Mouse (Mus musculus) layer of hippocampus, adult 6 months (tissue): ENCODE data around the gene Ccdc63. TPM values are rescaled to one million over a fixed set of nuclear protein-coding genes. Genes with fewer than 3 reads are reported as not detected.

ENCODE experiments used
- long read RNA-seq, 2 experiments: library from polyadenylated mRNA; unstranded; transcript quantifications; one replicate each; pipeline ENCODE4 v2.0.0; 2019 to 2020
- polyA plus RNA-seq: library from polyadenylated mRNA; unstranded; fragments of <200 nt; fragmentation: Nextera tagmentation; gene quantifications from 2 replicates; pipeline ENCODE4 v1.2.3, GENCODE M21; 2021

Ccdc63 gene
- 0.18 TPM in 1 of 2 replicates, not detected in the other for polyA plus RNA-seq
- long read RNA-seq, experiment 1 = 0 reads
- long read RNA-seq, experiment 2, partial matches to known transcripts = 1 of 2 reads
- long read RNA-seq, experiment 2, other reads (novel, unspliced or antisense) = 1 of 2 reads

GRCm38 (mm10) chr5:122140723-122141122 lies at the start of gene Ccdc63:
TSS of gene Ccdc63 (minus strand) at chr5:122140823.

GRCm38 (mm10) chr5:122157827-122158381 lies 17.3 kb upstream of the Ccdc63 start, which contains the start of gene Ppp1cc:
TSS of gene Ppp1cc (plus strand) at chr5:122158278.

Other genes starting within 250 kb of the Ccdc63 start
- gene Cux2, start 90.7 kb downstream of the Ccdc63 start, polyA plus RNA-seq = 5.0 and 6.2 TPM in 2 replicates
- gene Myl2, start 39.9 kb downstream of the Ccdc63 start, polyA plus RNA-seq = 2.2 and 2.8 TPM in 2 replicates
- 32.0 and 37.7 TPM in 2 replicates for gene Ppp1cc, start 17.5 kb upstream of the Ccdc63 start, polyA plus RNA-seq
- 3.3 and 3.6 TPM in 2 replicates for gene Hvcn1, start 66.0 kb upstream of the Ccdc63 start, polyA plus RNA-seq
- gene Tctn1, start 123.6 kb upstream of the Ccdc63 start, polyA plus RNA-seq = 1.6 and 2.0 TPM in 2 replicates
- gene Pptc7, start 143.5 kb upstream of the Ccdc63 start, polyA plus RNA-seq = 6.9 and 7.2 TPM in 2 replicates
- gene Rad9b, start 213.4 kb upstream of the Ccdc63 start, polyA plus RNA-seq = 4.6 and 5.4 TPM in 2 replicates
- gene Vps29, start 213.5 kb upstream of the Ccdc63 start, polyA plus RNA-seq = 376 and 407 TPM in 2 replicates
- 29.9 and 30.3 TPM in 2 replicates for gene Gpn3, start 231.1 kb upstream of the Ccdc63 start, polyA plus RNA-seq
- gene Fam216a, start 231.5 kb upstream of the Ccdc63 start, polyA plus RNA-seq = 115 and 117 TPM in 2 replicates